Mouse (Mus musculus) midbrain, embryonic 15.5 days (tissue): ENCODE measurements around the gene Larp1. TPM values are rescaled to one million over a fixed set of nuclear protein-coding genes. Genes with fewer than 3 reads are reported as not detected.

Experiments
- ATAC-seq: fragments of 200-750 bp; cut with Nextera tagmentation; replicated peaks from 2 replicates; pipeline ENCODE4 v1.8.0; 2017; ENCODE audit warnings: moderate TSS enrichment
- H3K27ac ChIP-seq: fragments of 300-500 bp; sonication (generic); 2 replicates; pipeline ENCODE4 v1.5.1; 2015; ENCODE audit warnings: mild to moderate bottlenecking, inconsistent platforms
- H3K27me3 ChIP-seq: fragments of 300-500 bp; sonication (generic); replicated peaks from 2 replicates; pipeline ENCODE4 v1.6.1; 2015; ENCODE audit warnings: inconsistent platforms
- H3K36me3 ChIP-seq: fragments of 300-500 bp; sonication (generic); replicated peaks from 2 replicates; pipeline ENCODE4 v1.6.1; 2015; ENCODE audit warnings: inconsistent platforms
- H3K4me1 ChIP-seq: fragments of 300-500 bp; sonication (generic); 2 replicates; pipeline ENCODE4 v1.6.1; 2015; ENCODE audit warnings: inconsistent platforms
- H3K4me2 ChIP-seq: fragments of 300-500 bp; sonication (generic); 2 replicates; pipeline ENCODE4 v1.6.1; 2015; ENCODE audit warnings: inconsistent platforms, mild to moderate bottlenecking, moderate library complexity
- H3K4me3 ChIP-seq: fragments of 300-500 bp; sonication (generic); 2 replicates; pipeline ENCODE4 v1.5.1; 2015; ENCODE audit warnings: mild to moderate bottlenecking, inconsistent platforms
- H3K9ac ChIP-seq: fragments of 300-500 bp; sonication (generic); 2 replicates; pipeline ENCODE4 v1.6.1; 2015; ENCODE audit warnings: mild to moderate bottlenecking, inconsistent platforms
- H3K9me3 ChIP-seq: fragments of 300-500 bp; sonication (generic); 2 replicates; pipeline ENCODE4 v1.6.1; 2016; ENCODE audit warnings: inconsistent platforms
- WGBS: fragments of 180-500 bp; shearing (Covaris S2); methylation state at CpG from one replicate; pipeline ENCODE4 v1.1.7; 2015; ENCODE audit warnings: mixed read lengths; 5-methylcytosine and 5-hydroxymethylcytosine counted together
- polyA plus RNA-seq: library from polyadenylated mRNA; unstranded; fragments of >200 nt; fragmentation: Nextera tagmentation; extraction: Ambion mirVana; gene quantifications from 2 replicates; pipeline ENCODE4 v1.2.1, GENCODE M21; 2015

Gene Larp1
- polyA plus RNA-seq, 1 experiment from 2014 or later: 22.1 TPM

DNA sequence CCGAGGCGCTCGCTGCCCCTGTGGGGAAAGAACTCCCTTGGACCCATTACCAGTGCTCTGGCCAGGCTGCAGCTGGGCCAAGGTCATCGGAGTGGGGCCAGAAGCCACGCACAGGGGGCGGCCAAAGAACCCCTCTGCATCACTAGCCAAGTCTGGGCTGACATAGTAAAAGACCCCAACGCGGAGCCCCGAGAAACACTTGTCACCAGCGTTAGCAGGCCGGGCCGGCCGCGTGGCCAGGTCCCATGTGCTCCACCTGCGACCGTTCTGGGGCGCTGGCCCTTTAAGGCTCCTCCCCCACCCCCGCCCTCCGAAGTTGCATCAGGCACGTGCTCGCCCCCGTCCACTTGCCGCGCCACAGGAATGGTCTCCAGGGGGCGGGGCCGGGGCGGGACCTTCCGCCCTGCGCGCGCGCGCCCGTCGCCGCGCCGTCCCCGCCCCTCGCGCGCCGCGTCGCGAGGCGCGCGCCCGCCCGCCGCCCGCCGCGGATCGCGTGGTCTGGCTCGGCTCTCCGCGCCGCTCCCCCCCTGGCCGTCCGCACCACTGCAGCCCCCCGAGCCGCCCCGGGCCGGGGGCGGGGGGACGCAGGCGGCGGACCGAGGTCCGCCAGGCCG is 320 bp upstream of the Larp1 start:
- Histone ChIP-seq H3K27ac (peak overlapping the region; percentile 92), H3K36me3 (no peaks in the 10 kb centered on the region), H3K9ac (peak overlapping the region; percentile 84), H3K4me2 (peak overlapping the region; percentile 89), H3K27me3 (no peaks in the 10 kb centered on the region), H3K9me3 (no peaks in the 10 kb centered on the region), H3K4me3 (peak overlapping the region; percentile 94), H3K4me1 (peaks cover 28% of the 10 kb centered on the region)
- ATAC-seq: peak; percentile 92
- under 1% methylated on average over 50 of the region's 74 CpGs for whole genome bisulfite sequencing

DNA sequence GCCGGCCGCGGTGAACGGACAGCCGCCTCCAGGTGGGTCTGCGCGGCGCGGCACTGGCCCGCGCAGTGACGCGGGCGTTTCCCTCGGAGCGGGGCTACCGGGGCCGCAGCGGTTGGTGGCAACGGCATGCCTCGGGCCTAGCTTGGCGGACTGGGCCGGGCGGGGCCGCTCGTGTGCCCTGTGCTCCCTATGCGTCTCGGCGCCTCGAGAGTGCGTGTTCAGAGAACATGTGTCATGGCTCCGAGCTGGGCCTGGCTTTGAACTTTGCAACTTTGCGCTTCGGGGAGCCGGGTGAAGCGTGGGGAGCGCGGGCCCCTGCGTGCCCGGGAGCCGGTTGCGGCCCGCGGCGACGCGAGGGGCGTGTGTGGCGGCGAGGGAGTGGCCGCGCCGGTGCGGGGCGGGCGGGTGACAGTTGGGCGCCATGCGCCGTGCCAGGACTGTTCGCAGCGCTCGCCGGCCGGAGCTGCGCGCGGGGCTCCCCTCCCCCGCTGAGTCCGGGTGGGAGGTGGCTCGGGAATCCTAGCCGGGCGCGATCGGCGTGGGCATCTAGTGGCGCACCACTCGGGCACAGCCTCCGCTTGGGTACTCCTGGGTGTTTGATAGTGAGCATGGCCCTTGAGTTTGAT is 765 bp downstream of the Larp1 start:
- WGBS: under 1% methylated on average over 77 of the region's 78 CpGs
- Histone ChIP-seq H3K4me1 (peaks cover 28% of the 10 kb centered on the region), H3K4me3 (peak overlapping the region; percentile 94), H3K27ac (peak overlapping the region; percentile 92), H3K9ac (peak overlapping the region; percentile 84), H3K4me2 (peak overlapping the region; percentile 73), H3K27me3 (no peaks in the 10 kb centered on the region), H3K9me3 (no peaks in the 10 kb centered on the region), H3K36me3 (no peaks in the 10 kb centered on the region)
- ATAC-seq: peak; percentile 56

DNA sequence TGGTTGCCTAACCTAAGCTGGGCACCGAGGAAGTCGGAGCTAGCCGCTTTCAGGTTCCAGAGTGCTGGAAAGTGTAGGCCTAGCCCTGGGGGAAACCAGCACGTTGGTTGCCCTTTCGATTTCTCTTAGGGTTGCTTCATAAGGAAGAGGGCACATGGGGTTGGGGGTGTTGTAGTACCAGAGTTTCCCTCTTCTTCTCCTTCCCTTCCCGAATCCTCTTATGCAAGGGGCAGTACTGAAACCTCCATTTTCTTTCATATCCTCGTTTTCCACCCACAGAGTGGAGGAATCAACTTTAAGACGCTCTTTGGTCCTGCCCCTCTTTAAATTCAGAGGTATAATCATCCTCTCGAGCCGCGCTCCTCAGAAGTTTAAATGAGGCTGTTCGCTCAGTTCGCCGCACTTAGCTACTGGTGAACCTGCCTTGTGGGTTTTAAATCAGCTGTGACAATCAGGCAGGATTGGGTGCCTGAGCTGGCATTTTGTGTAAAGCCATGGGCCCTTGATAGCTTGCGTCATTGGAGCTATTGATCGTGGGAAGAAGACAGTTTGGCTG is 1.4 kb downstream of the Larp1 start:
- Histone ChIP-seq H3K27ac (no peak overlapping the region), H3K9me3 (no peaks in the 10 kb centered on the region), H3K4me1 (peaks cover 30% of the 10 kb centered on the region), H3K9ac (peak overlapping the region; percentile 84; the same call in 1 of the 2 replicates), H3K4me3 (peak overlapping the region; percentile 94), H3K36me3 (no peaks in the 10 kb centered on the region), H3K4me2 (peak overlapping the region; percentile 73), H3K27me3 (no peaks in the 10 kb centered on the region)
- 2% methylated on average over 16 of the region's 16 CpGs for WGBS
- ATAC-seq: no peak

DNA sequence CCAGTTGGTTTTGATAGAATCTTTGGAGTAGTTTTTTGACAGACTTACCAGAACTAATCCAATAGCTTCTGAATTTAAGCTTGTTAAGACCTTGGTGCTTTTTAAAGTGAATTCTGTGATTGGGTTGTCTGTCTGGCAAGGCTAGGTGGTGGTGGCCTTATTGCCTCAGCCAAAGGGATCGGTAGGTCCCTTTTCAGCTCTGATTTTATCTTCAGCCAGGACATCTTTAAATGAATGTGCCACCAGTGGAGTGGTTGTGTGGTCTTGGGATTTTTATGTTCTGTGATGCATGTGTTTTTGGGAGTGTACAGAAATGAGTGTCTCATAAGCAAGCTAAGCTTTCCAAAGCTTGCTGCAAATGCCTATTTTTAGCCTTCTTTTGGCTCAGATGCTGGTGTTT is 2.1 kb downstream of the Larp1 start:
- H3K9me3 ChIP-seq: no peaks in the 10 kb centered on the region
- H3K27me3 ChIP-seq: no peaks in the 10 kb centered on the region
- ATAC-seq: no peak
- H3K27ac ChIP-seq: no peak overlapping the region
- H3K9ac ChIP-seq: no peak overlapping the region
- peak overlapping the region; percentile 94; the same call in 1 of the 2 replicates for H3K4me3 ChIP-seq
- no peaks in the 10 kb centered on the region for H3K36me3 ChIP-seq
- H3K4me2 ChIP-seq: peak overlapping the region; percentile 73
- 17% methylated on average over 1 of the region's 1 CpGs for WGBS
- peaks cover 31% of the 10 kb centered on the region for H3K4me1 ChIP-seq

DNA sequence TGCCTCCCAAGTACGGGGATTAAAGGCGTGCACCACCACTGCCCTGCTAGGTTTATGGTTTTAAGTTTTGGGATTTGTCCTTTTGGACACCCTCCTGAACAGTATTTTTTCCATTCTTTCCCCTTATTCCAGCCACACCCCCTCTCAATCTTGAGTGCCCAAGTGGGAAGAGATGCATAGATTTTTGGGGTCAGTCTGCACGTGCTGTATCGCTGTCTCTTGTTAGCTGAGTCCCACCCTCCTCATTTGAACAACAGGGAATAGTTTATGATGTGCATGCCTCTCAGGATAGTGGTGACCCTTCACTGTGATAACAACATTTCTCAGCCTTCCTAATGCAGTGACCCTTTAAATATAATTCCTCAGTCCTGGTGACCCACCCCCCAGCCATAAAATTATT is 2.9 kb downstream of the Larp1 start:
- Histone ChIP-seq H3K27me3 (no peaks in the 10 kb centered on the region), H3K27ac (no peak overlapping the region), H3K4me1 (peaks cover 36% of the 10 kb centered on the region), H3K36me3 (no peaks in the 10 kb centered on the region), H3K9ac (no peak overlapping the region), H3K4me3 (no peak overlapping the region), H3K9me3 (no peaks in the 10 kb centered on the region), H3K4me2 (no peak overlapping the region)
- WGBS: 80% methylated on average over 4 of the region's 4 CpGs
- no peak for ATAC-seq

DNA sequence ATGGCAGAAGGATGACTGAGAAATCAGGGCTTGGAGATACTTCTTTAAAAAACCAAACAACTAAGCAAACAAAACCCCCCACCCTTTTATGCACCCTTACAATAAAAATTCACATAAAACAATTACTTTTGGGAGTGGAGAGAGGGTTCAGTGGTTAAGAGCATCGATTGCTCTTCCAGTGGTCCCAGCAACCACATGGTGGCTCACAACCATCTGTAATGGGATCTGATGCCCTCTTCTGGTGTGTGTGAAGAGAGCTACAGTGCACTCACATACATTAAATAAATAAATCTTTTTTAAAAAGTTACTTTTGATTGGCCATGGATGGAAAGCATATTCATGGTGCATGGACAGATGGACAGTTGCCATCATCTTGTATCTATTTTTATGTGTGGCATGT is 3.8 kb downstream of the Larp1 start:
- H3K9me3 ChIP-seq: no peaks in the 10 kb centered on the region
- H3K4me3 ChIP-seq: no peak overlapping the region
- no peaks in the 10 kb centered on the region for H3K36me3 ChIP-seq
- no peak overlapping the region for H3K27ac ChIP-seq
- peaks cover 45% of the 10 kb centered on the region for H3K4me1 ChIP-seq
- no peak for ATAC-seq
- no peak overlapping the region for H3K9ac ChIP-seq
- no peaks in the 10 kb centered on the region for H3K27me3 ChIP-seq
- no peak overlapping the region for H3K4me2 ChIP-seq
- 97% methylated on average over 1 of the region's 1 CpGs for WGBS

DNA sequence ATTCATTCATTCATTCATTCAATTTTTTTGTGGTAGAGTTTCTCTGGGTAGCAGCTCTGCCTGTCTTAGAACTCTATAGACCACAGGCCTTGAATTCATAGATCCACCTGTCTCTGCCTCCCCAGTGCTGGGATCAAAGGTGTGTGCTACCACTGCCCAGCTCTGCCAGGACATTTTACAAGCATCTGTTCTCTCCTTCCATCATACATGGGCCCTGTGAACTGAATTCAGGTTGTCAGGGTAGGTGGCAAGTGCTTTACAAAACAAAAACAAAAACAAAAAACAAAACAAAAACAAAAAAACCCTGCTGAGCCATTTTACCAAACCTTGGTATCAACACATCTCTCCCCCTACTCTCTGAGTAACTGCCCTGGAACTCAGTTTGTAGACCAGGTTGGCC is 4.2 kb downstream of the Larp1 start:
- H3K9ac ChIP-seq: no peak overlapping the region
- H3K4me2 ChIP-seq: no peak overlapping the region
- no peaks in the 10 kb centered on the region for H3K9me3 ChIP-seq
- H3K27me3 ChIP-seq: no peaks in the 10 kb centered on the region
- ATAC-seq: no peak
- no peak overlapping the region for H3K4me3 ChIP-seq
- no peak overlapping the region for H3K27ac ChIP-seq
- peaks cover 41% of the 10 kb centered on the region for H3K4me1 ChIP-seq
- H3K36me3 ChIP-seq: no peaks in the 10 kb centered on the region

DNA sequence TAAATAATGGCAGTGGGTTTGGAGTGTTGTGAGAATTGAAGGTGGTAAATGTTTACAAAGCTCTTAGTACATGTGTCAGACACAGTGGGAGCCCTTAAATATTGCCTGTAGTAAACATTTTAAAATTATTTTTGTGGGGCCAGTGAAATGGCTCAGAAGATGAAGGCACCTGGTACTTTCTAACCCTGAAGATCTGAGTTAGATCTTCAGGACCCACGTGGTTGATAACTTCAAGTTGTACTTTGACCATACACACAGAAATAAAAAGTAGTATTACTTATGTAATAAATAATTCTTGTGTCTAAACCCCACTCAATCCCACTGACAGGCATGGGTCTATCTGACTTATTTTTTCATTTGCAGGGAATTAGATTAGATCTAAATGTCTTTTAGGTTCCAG is 5.7 kb downstream of the Larp1 start:
- no peak overlapping the region for H3K4me2 ChIP-seq
- H3K9me3 ChIP-seq: no peaks in the 10 kb centered on the region
- WGBS: 78% methylated on average over 1 of the region's 1 CpGs
- no peaks in the 10 kb centered on the region for H3K36me3 ChIP-seq
- no peak overlapping the region for H3K9ac ChIP-seq
- H3K4me1 ChIP-seq: peaks cover 38% of the 10 kb centered on the region
- no peaks in the 10 kb centered on the region for H3K27me3 ChIP-seq
- H3K4me3 ChIP-seq: no peak overlapping the region
- H3K27ac ChIP-seq: no peak overlapping the region
- no peak for ATAC-seq

DNA sequence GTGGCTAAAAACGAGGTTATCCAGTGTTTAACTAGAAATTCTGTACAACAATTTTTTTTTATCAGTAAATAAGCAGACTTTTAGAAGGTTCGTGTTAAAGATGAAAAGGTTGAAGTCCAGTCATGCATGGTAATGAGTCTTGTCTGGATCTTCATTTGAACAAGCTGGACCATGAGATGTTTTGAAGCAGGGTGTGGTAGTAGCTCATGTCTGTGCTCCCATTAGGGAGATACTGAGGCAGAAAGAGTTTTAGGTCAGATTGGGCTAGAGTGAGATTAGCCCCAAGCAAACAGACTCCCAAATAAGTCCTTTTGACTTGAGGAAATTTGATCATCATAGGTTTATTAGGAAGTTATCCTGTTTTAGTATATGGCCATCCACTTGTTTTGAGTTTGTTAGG is 6.5 kb downstream of the Larp1 start:
- Histone ChIP-seq H3K27ac (no peak overlapping the region), H3K27me3 (no peaks in the 10 kb centered on the region), H3K4me3 (no peak overlapping the region), H3K9me3 (no peaks in the 10 kb centered on the region), H3K9ac (no peak overlapping the region), H3K4me2 (no peak overlapping the region), H3K36me3 (no peaks in the 10 kb centered on the region), H3K4me1 (peaks cover 34% of the 10 kb centered on the region)
- no peak for ATAC-seq
- 81% methylated on average over 2 of the region's 2 CpGs for WGBS

DNA sequence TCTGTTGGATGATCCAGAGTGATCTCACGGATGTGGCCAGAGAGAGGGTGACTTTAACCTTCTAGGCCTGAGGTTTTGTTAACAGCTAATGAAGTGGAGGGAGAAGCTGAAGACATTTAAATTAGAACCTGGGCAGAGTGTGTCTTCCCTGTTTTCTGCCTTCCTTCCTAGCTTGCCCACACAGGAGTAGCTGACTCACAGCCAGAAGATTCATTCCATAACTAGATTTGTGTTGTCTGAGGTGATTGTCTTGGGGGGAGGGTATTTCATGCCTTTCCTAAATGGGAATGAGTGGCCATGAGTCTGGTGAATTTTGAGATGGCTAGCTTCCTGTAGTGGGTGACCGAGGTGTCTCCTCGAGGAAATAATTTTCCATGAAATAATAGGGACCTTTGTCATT is 7.5 kb downstream of the Larp1 start:
- H3K9me3 ChIP-seq: no peaks in the 10 kb centered on the region
- H3K36me3 ChIP-seq: no peaks in the 10 kb centered on the region
- H3K4me1 ChIP-seq: peaks cover 32% of the 10 kb centered on the region
- H3K9ac ChIP-seq: no peak overlapping the region
- 73% methylated on average over 3 of the region's 3 CpGs for WGBS
- no peaks in the 10 kb centered on the region for H3K27me3 ChIP-seq
- H3K4me2 ChIP-seq: no peak overlapping the region
- no peak overlapping the region for H3K4me3 ChIP-seq
- ATAC-seq: no peak
- H3K27ac ChIP-seq: no peak overlapping the region

DNA sequence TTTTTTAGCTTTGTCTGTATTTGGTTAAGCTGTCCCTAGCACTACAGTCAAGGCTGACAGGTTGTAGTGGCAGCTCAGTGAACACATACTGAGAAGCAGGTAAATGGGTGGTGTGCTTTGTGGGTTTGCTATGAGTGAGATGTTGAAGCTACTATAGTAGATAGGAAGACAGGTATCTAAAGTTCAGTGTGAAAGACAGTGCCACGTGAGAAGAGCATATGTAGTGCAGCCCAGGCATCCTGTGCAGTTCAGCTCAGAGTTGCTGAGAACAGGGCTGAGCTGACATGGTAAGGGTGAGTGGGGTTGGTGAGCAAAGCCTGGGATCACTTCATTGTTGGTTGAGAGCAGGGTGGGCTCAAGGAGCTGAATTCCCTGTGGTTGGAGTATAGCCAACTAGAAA is 8.6 kb downstream of the Larp1 start:
- no peak for ATAC-seq
- Histone ChIP-seq H3K9ac (no peak overlapping the region), H3K4me1 (peaks cover 33% of the 10 kb centered on the region), H3K4me2 (no peak overlapping the region), H3K27me3 (no peaks in the 10 kb centered on the region), H3K36me3 (no peaks in the 10 kb centered on the region), H3K4me3 (no peak overlapping the region), H3K27ac (no peak overlapping the region), H3K9me3 (no peaks in the 10 kb centered on the region)
- 78% methylated on average over 1 of the region's 1 CpGs for WGBS

DNA sequence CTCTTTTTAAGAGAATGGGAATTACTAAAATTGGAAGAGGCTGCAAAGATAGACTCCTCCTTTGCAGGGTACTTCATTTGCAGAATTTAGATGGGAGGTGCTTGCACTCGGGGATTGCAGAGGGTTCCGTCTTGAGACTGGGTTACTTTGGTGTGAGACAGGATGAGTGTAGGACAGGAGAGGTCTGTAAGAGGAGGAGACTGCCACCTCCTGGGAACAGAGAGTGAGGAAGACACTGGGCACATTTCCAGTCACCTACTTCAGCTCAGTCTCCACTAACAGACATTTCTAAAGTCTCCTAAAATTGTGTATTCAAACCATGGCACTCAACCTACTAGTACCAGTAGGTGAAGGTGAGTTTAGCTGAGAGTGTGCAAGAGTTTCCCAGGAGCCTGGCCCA is 9.4 kb downstream of the Larp1 start:
- ATAC-seq: no peak
- Histone ChIP-seq H3K4me3 (no peak overlapping the region), H3K9me3 (no peaks in the 10 kb centered on the region), H3K4me2 (no peak overlapping the region), H3K4me1 (peaks cover 33% of the 10 kb centered on the region), H3K27ac (no peak overlapping the region), H3K27me3 (no peaks in the 10 kb centered on the region), H3K9ac (no peak overlapping the region), H3K36me3 (no peaks in the 10 kb centered on the region)
- 88% methylated on average over 2 of the region's 2 CpGs for WGBS

DNA sequence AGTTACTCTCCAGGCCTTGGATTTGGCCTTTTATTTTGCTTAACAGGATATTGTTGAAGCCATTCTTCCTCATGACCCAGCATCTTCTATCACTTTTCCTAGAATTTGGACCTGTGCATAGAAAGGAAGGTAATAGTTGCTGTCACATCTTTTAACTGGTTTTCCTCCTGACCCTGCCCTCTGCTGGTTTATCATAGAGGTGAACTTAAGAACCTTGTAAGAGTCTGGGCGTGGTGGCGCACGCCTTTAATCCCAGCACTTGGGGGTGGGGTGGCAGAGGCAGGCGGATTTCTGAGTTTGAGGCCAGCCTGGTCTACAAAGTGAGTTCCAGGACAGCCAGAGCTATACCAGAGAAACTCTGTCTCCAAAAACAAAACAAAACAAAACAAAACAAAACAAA is 9.8 kb downstream of the Larp1 start:
- H3K4me1 ChIP-seq: peaks cover 33% of the 10 kb centered on the region
- ATAC-seq: no peak
- H3K27ac ChIP-seq: no peak overlapping the region
- H3K4me3 ChIP-seq: no peak overlapping the region
- WGBS: 93% methylated on average over 4 of the region's 4 CpGs
- no peaks in the 10 kb centered on the region for H3K9me3 ChIP-seq
- H3K9ac ChIP-seq: no peak overlapping the region
- H3K36me3 ChIP-seq: no peaks in the 10 kb centered on the region
- no peaks in the 10 kb centered on the region for H3K27me3 ChIP-seq
- H3K4me2 ChIP-seq: no peak overlapping the region
